Mouse (Mus musculus): ENCODE results near the gene D230025D16Rik. TPM values are rescaled to one million over a fixed set of nuclear protein-coding genes. Genes with fewer than 3 reads are reported as not detected.
"Not testable (repeated sequence)": the region's sequence is repeated elsewhere in the genome, so short reads cannot be mapped to it uniquely, and the experiment has no call there.

D230025D16Rik gene
- total RNA-seq, 2 experiments from 2014 or later, result 18.5 to 19.5 TPM

- intact Hi-C loops (cut with DNase I), result loop anchor here (2.0 kb wide), 1 partner anchor 23 kb away; the partner anchor contains the start of genes Fbxl8 and Tradd
These were observed 63.3 kb downstream of the D230025D16Rik start for GRCm38 (mm10) chr8:105288231-105288630.

GRCm38 (mm10) chr8:105288958-105289732 lies 64.2 kb downstream of the D230025D16Rik start:
- intact Hi-C loops (cut with DNase I), result loop anchor here (2.0 kb wide), 1 partner anchor 24 kb away; the partner anchor contains the start of genes Fbxl8 and Tradd
- peak; percentile 82 for DNase-seq (ENCODE audit: low spot score)

More at GRCm38 (mm10) chr8:105288231-105288630, 63.3 kb downstream of the D230025D16Rik start:
- DNase-seq (ENCODE audit: low spot score), result no peak

GRCm38 (mm10) chr8:105289805-105290460 lies 65.0 kb downstream of the D230025D16Rik start, which contains the start of gene 4931428F04Rik:
TSS of gene 4931428F04Rik (minus strand) at chr8:105289864.
- intact Hi-C loops (cut with DNase I), result loop anchor here (2.0 to 5.0 kb wide), 2 partner anchors 25 to 38 kb away; partner anchors contain the start of genes Fbxl8 and Tradd
- no peak for DNase-seq (ENCODE audit: low spot score)

GRCm38 (mm10) chr8:105290554-105291314 lies 65.8 kb downstream of the D230025D16Rik start:
- intact Hi-C loops (cut with DNase I), result loop anchor here (5.0 kb wide), 1 partner anchor 38 kb away; no protein-coding TSS in a partner anchor
- DNase-seq (ENCODE audit: low spot score), result peak; percentile 60

- intact Hi-C loops (cut with DNase I), result loop anchor here (5.0 kb wide), 1 partner anchor 39 kb away; no protein-coding TSS in a partner anchor
- not testable (repeated sequence) for DNase-seq (ENCODE audit: low spot score)
These were observed 66.4 kb downstream of the D230025D16Rik start for GRCm38 (mm10) chr8:105291364-105291763.

GRCm38 (mm10) chr8:105291802-105292201 lies 66.9 kb downstream of the D230025D16Rik start:
- not testable (repeated sequence) for DNase-seq (ENCODE audit: low spot score)
- intact Hi-C loops (cut with DNase I), result loop anchor here (5.0 kb wide), 1 partner anchor 40 kb away; no protein-coding TSS in a partner anchor

- intact Hi-C loops (cut with DNase I), result loop anchor here (5.0 kb wide), 1 partner anchor 40 kb away; no protein-coding TSS in a partner anchor
- DNase-seq (ENCODE audit: low spot score), result no peak
These were observed 67.5 kb downstream of the D230025D16Rik start for GRCm38 (mm10) chr8:105292471-105292870.

GRCm38 (mm10) chr8:105293405-105293804 lies 68.5 kb downstream of the D230025D16Rik start:
- intact Hi-C loops (cut with DNase I), result loop anchor here (5.0 kb wide), 1 partner anchor 41 kb away; no protein-coding TSS in a partner anchor
- DNase-seq (ENCODE audit: low spot score), result no peak

- no peak for DNase-seq (ENCODE audit: low spot score)
- intact Hi-C loops (cut with DNase I), result loop anchor here (5.0 kb wide), 2 partner anchors 42 to 53 kb away; partner anchors contain the start of genes Fhod1 and Slc9a5
These were observed 69.8 kb downstream of the D230025D16Rik start for GRCm38 (mm10) chr8:105294776-105295175.

- intact Hi-C loops (cut with DNase I), result loop anchor here (5.0 kb wide), 1 partner anchor 52 kb away; the partner anchor contains the start of genes Fhod1 and Slc9a5
- DNase-seq (ENCODE audit: low spot score), result no peak
These were observed 70.3 kb downstream of the D230025D16Rik start for GRCm38 (mm10) chr8:105295256-105295655.

GRCm38 (mm10) chr8:105295895-105296573 lies 71.1 kb downstream of the D230025D16Rik start, which contains the start of gene Exoc3l:
TSS of gene Exoc3l (minus strand) at chr8:105296101.
- no peak for DNase-seq (ENCODE audit: low spot score)
- intact Hi-C loops (cut with DNase I), result loop anchor here (2.0 to 5.0 kb wide), 2 partner anchors 51 to 125 kb away; partner anchors contain the start of genes Cbfb, Fhod1 and Slc9a5

GRCm38 (mm10) chr8:105297511-105298192 lies 72.7 kb downstream of the D230025D16Rik start, which contains the start of gene E2f4:
TSS of gene E2f4 (plus strand) at chr8:105297663.
- DNase-seq (ENCODE audit: low spot score), result peak; percentile 86
- intact Hi-C loops (cut with DNase I), result loop anchor here (2.0 to 5.0 kb wide), 3 partner anchors 27 to 127 kb away; partner anchors contain the start of genes Cbfb, Fhod1 and Slc9a5

GRCm38 (mm10) chr8:105298351-105299252 lies 73.7 kb downstream of the D230025D16Rik start:
- intact Hi-C loops (cut with DNase I), result loop anchor here (2.0 to 5.0 kb wide), 2 partner anchors 26 to 49 kb away; partner anchors contain the start of genes Fhod1 and Slc9a5
- DNase-seq (ENCODE audit: low spot score), result no peak

GRCm38 (mm10) chr8:105299962-105300361 lies 75.0 kb downstream of the D230025D16Rik start:
- intact Hi-C loops (cut with DNase I), result loop anchor here (2.0 to 5.0 kb wide), 2 partner anchors 25 to 47 kb away; partner anchors contain the start of genes Fhod1 and Slc9a5
- DNase-seq (ENCODE audit: low spot score), result no peak

All from heart, postnatal 25 days (tissue).